Mouse (Mus musculus): ENCODE measurements at regions not wholly inside any gene's neighbourhood (a gene's known extent, or its start where the extent isn't known, plus 50 kb on each side); places are given as distances from the start of the nearest gene placed in this dataset.

- TF ChIP-seq POLR2A (IDR thresholded peaks at IDR 0.05; ENCODE audit: extremely low read depth, insufficient read depth, low read length), result no peak
- TF ChIP-seq CTCF (IDR thresholded peaks at IDR 0.05; ENCODE audit: low read depth, low read length), result no peak
- Histone ChIP-seq H3K9ac (ENCODE audit: low read depth, low read length) (no peak overlapping the region), H3K27ac (replicated peaks; ENCODE audit: insufficient read depth, low read depth, low read length) (no peak overlapping the region), H3K27me3 (ENCODE audit: control insufficient read depth, insufficient read depth, low read length) (no peaks in the 10 kb centered on the region), H3K36me3 (ENCODE audit: control insufficient read depth, insufficient read depth, low read length) (no peaks in the 10 kb centered on the region), H3K4me3 (ENCODE audit: insufficient read depth, low read depth, low read length) (no peak overlapping the region), H3K79me2 (ENCODE audit: control insufficient read depth, insufficient read depth, low read length) (no peaks in the 10 kb centered on the region), H3K4me1 (ENCODE audit: control insufficient read depth, insufficient read depth, low read length) (no peaks in the 10 kb centered on the region)
- WGBS, result 68% methylated on average over 6 of the region's 6 CpGs
- no peak for DNase-seq (ENCODE audit: extremely low read depth, low read depth, low spot score)
These were observed 152.6 kb downstream of the Lipi start for GRCm38 (mm10) chr16:75433227-75433626.

GRCm38 (mm10) chr16:75384526-75385222 is 201.2 kb downstream of the Lipi start:
- Histone ChIP-seq H3K27ac (replicated peaks; ENCODE audit: insufficient read depth, low read depth, low read length) (no peak overlapping the region), H3K9ac (ENCODE audit: low read depth, low read length) (no peak overlapping the region), H3K79me2 (ENCODE audit: control insufficient read depth, insufficient read depth, low read length) (no peaks in the 10 kb centered on the region), H3K4me1 (ENCODE audit: control insufficient read depth, insufficient read depth, low read length) (no peaks in the 10 kb centered on the region), H3K27me3 (ENCODE audit: control insufficient read depth, insufficient read depth, low read length) (no peaks in the 10 kb centered on the region), H3K36me3 (ENCODE audit: control insufficient read depth, insufficient read depth, low read length) (no peaks in the 10 kb centered on the region), H3K4me3 (ENCODE audit: insufficient read depth, low read depth, low read length) (no peak overlapping the region)
- WGBS, result 76% methylated on average over 6 of the region's 6 CpGs
- no peak for DNase-seq (ENCODE audit: extremely low read depth, low read depth, low spot score)
- no peak for TF ChIP-seq CTCF (IDR thresholded peaks at IDR 0.05; ENCODE audit: low read depth, low read length)
- no peak for TF ChIP-seq POLR2A (IDR thresholded peaks at IDR 0.05; ENCODE audit: extremely low read depth, insufficient read depth, low read length)

GRCm38 (mm10) chr16:75381191-75381590 is 204.7 kb downstream of the Lipi start:
- Histone ChIP-seq H3K4me3 (ENCODE audit: insufficient read depth, low read depth, low read length) (no peak overlapping the region), H3K27me3 (ENCODE audit: control insufficient read depth, insufficient read depth, low read length) (no peaks in the 10 kb centered on the region), H3K9ac (ENCODE audit: low read depth, low read length) (no peak overlapping the region), H3K27ac (replicated peaks; ENCODE audit: insufficient read depth, low read depth, low read length) (no peak overlapping the region), H3K79me2 (ENCODE audit: control insufficient read depth, insufficient read depth, low read length) (no peaks in the 10 kb centered on the region), H3K4me1 (ENCODE audit: control insufficient read depth, insufficient read depth, low read length) (no peaks in the 10 kb centered on the region), H3K36me3 (ENCODE audit: control insufficient read depth, insufficient read depth, low read length) (no peaks in the 10 kb centered on the region)
- no peak for TF ChIP-seq CTCF (IDR thresholded peaks at IDR 0.05; ENCODE audit: low read depth, low read length)
- no peak for TF ChIP-seq POLR2A (IDR thresholded peaks at IDR 0.05; ENCODE audit: extremely low read depth, insufficient read depth, low read length)
- WGBS, result 35% methylated on average over 1 of the region's 1 CpGs
- no peak for DNase-seq (ENCODE audit: extremely low read depth, low read depth, low spot score)

GRCm38 (mm10) chr16:75369700-75370099 is 216.2 kb downstream of the Lipi start:
- Histone ChIP-seq H3K9ac (ENCODE audit: low read depth, low read length) (no peak overlapping the region), H3K27me3 (ENCODE audit: control insufficient read depth, insufficient read depth, low read length) (peaks cover 2% of the 10 kb centered on the region; the same call in 1 of the 2 replicates), H3K27ac (replicated peaks; ENCODE audit: insufficient read depth, low read depth, low read length) (no peak overlapping the region), H3K36me3 (ENCODE audit: control insufficient read depth, insufficient read depth, low read length) (no peaks in the 10 kb centered on the region), H3K4me1 (ENCODE audit: control insufficient read depth, insufficient read depth, low read length) (no peaks in the 10 kb centered on the region), H3K79me2 (ENCODE audit: control insufficient read depth, insufficient read depth, low read length) (no peaks in the 10 kb centered on the region), H3K4me3 (ENCODE audit: insufficient read depth, low read depth, low read length) (no peak overlapping the region)
- no peak for TF ChIP-seq POLR2A (IDR thresholded peaks at IDR 0.05; ENCODE audit: extremely low read depth, insufficient read depth, low read length)
- TF ChIP-seq CTCF (IDR thresholded peaks at IDR 0.05; ENCODE audit: low read depth, low read length), result no peak
- no peak for DNase-seq (ENCODE audit: extremely low read depth, low read depth, low spot score)
- WGBS, result 75% methylated on average over 5 of the region's 5 CpGs

GRCm38 (mm10) chr16:75366727-75367126 is 219.1 kb downstream of the Lipi start:
- Histone ChIP-seq H3K4me1 (ENCODE audit: control insufficient read depth, insufficient read depth, low read length) (no peaks in the 10 kb centered on the region), H3K27me3 (ENCODE audit: control insufficient read depth, insufficient read depth, low read length) (peaks cover 2% of the 10 kb centered on the region; the same call in 1 of the 2 replicates), H3K9ac (ENCODE audit: low read depth, low read length) (no peak overlapping the region), H3K27ac (replicated peaks; ENCODE audit: insufficient read depth, low read depth, low read length) (no peak overlapping the region), H3K79me2 (ENCODE audit: control insufficient read depth, insufficient read depth, low read length) (no peaks in the 10 kb centered on the region), H3K4me3 (ENCODE audit: insufficient read depth, low read depth, low read length) (no peak overlapping the region), H3K36me3 (ENCODE audit: control insufficient read depth, insufficient read depth, low read length) (no peaks in the 10 kb centered on the region)
- no peak for TF ChIP-seq CTCF (IDR thresholded peaks at IDR 0.05; ENCODE audit: low read depth, low read length)
- no peak for TF ChIP-seq POLR2A (IDR thresholded peaks at IDR 0.05; ENCODE audit: extremely low read depth, insufficient read depth, low read length)
- DNase-seq (ENCODE audit: extremely low read depth, low read depth, low spot score), result no peak
- 74% methylated on average over 4 of the region's 4 CpGs for WGBS

GRCm38 (mm10) chr16:75365361-75365994 is 220.4 kb downstream of the Lipi start:
- no peak overlapping the region for H3K9ac ChIP-seq (ENCODE audit: low read depth, low read length)
- peaks cover 2% of the 10 kb centered on the region; the same call in 1 of the 2 replicates for H3K27me3 ChIP-seq (ENCODE audit: control insufficient read depth, insufficient read depth, low read length)
- no peak overlapping the region for H3K27ac ChIP-seq (replicated peaks; ENCODE audit: insufficient read depth, low read depth, low read length)
- WGBS, result 67% methylated on average over 8 of the region's 8 CpGs
- H3K79me2 ChIP-seq (ENCODE audit: control insufficient read depth, insufficient read depth, low read length), result no peaks in the 10 kb centered on the region
- TF ChIP-seq CTCF (IDR thresholded peaks at IDR 0.05; ENCODE audit: low read depth, low read length), result no peak
- DNase-seq (ENCODE audit: extremely low read depth, low read depth, low spot score), result no peak
- peaks cover 4% of the 10 kb centered on the region; the same call in 1 of the 2 replicates for H3K4me1 ChIP-seq (ENCODE audit: control insufficient read depth, insufficient read depth, low read length)
- no peaks in the 10 kb centered on the region for H3K36me3 ChIP-seq (ENCODE audit: control insufficient read depth, insufficient read depth, low read length)
- H3K4me3 ChIP-seq (ENCODE audit: insufficient read depth, low read depth, low read length), result no peak overlapping the region

Measured in liver, adult 2 months (tissue).